Mouse (Mus musculus) stomach, embryonic 14.5 days (tissue): ENCODE measurements at regions not wholly inside any gene's neighbourhood (a gene's known extent, or its start where the extent isn't known, plus 50 kb on each side); places are given as distances from the start of the nearest gene placed in this dataset.

ENCODE experiments used
- ATAC-seq: fragments of 200-750 bp; cut with Nextera tagmentation; 2 replicates; pipeline ENCODE4 v1.8.0; 2017; ENCODE audit warnings: low read depth, moderate TSS enrichment; ENCODE audit not compliant: insufficient number of reproducible peaks, insufficient read depth, low FRiP score
- H3K27ac ChIP-seq: fragments of 300-500 bp; sonication (generic); 2 replicates; pipeline ENCODE4 v1.5.1; 2014; ENCODE audit warnings: mild to moderate bottlenecking, low read length, moderate library complexity, mixed read lengths
- H3K27me3 ChIP-seq: fragments of 300-500 bp; sonication (generic); 2 replicates; pipeline ENCODE4 v1.6.1; 2014; ENCODE audit warnings: low read length, control low read depth, mixed read lengths; ENCODE audit not compliant: control insufficient read depth, insufficient read depth
- H3K36me3 ChIP-seq: fragments of 300-500 bp; sonication (generic); 2 replicates; pipeline ENCODE4 v1.6.1; 2014; ENCODE audit warnings: mild to moderate bottlenecking, control low read depth, low read length, moderate library complexity, mixed read lengths; ENCODE audit not compliant: control insufficient read depth, insufficient read depth
- H3K4me1 ChIP-seq: fragments of 300-500 bp; sonication (generic); 2 replicates; pipeline ENCODE4 v1.6.1; 2014; ENCODE audit warnings: low read length, control low read depth, mixed read lengths; ENCODE audit not compliant: control insufficient read depth, insufficient read depth
- H3K4me2 ChIP-seq: fragments of 300-500 bp; sonication (generic); replicated peaks from 2 replicates; pipeline ENCODE4 v1.6.1; 2014; ENCODE audit warnings: low read depth, low read length, control low read depth
- H3K4me3 ChIP-seq: fragments of 300-500 bp; sonication (generic); 2 replicates; pipeline ENCODE4 v1.5.1; 2014; ENCODE audit warnings: low read depth, low read length, control low read depth
- H3K9ac ChIP-seq: fragments of 300-500 bp; sonication (generic); replicated peaks from 2 replicates; pipeline ENCODE4 v1.6.1; 2014; ENCODE audit warnings: low read depth, mild to moderate bottlenecking, control low read depth, low read length, moderate library complexity, mixed read lengths
- H3K9me3 ChIP-seq: fragments of 300-500 bp; sonication (generic); 2 replicates; pipeline ENCODE4 v1.6.1; 2016; ENCODE audit warnings: low read depth, low read length, control low read depth; ENCODE audit not compliant: control insufficient read depth
- WGBS: fragments of 180-500 bp; shearing (Covaris S2); extraction: QIAGEN DNeasy Blood & Tissue Kit; methylation state at CpG from one replicate; pipeline ENCODE4 v1.1.7; 2014; 5-methylcytosine and 5-hydroxymethylcytosine counted together

DNA sequence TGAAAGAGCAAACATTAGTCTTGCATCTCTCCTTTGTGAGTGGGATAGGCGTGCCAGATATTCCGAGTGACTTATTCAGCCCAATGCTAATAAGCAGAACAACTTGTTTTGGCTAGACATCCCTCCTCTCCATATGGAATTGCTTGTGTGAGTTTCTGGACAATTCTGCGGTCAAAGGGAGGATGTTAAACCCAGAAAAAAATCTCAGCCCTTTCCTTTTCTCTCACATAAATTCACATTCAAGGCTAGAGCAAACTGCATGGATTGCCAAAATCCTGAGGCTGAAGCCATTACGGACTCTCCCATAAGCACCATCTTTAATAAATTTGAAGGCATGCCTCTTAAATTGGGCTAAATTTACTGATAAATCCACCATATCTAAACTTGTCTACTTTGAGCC is 351.5 kb upstream of the BC052040 start:
- Histone ChIP-seq H3K27ac (no peak overlapping the region), H3K36me3 (no peaks in the 10 kb centered on the region), H3K4me3 (no peak overlapping the region), H3K4me2 (no peak overlapping the region), H3K9me3 (0 out of 2 replicates have a peak, but pooled peaks cover 5% of the 10 kb centered on the region), H3K27me3 (no peaks in the 10 kb centered on the region), H3K4me1 (no peaks in the 10 kb centered on the region), H3K9ac (no peak overlapping the region)
- ATAC-seq: no peak
- WGBS: 71% methylated on average over 4 of the region's 4 CpGs

GRCm38 (mm10) chr2:115247673-115248072 is 333.8 kb upstream of the BC052040 start:
- no peaks in the 10 kb centered on the region for H3K36me3 ChIP-seq
- WGBS: 56% methylated on average over 4 of the region's 4 CpGs
- H3K4me1 ChIP-seq: peaks cover 3% of the 10 kb centered on the region; the same call in 1 of the 2 replicates

GRCm38 (mm10) chr2:115250019-115250807 is 331.3 kb upstream of the BC052040 start:
- H3K4me2 ChIP-seq: no peak overlapping the region
- H3K4me3 ChIP-seq: no peak overlapping the region
- WGBS: 32% methylated on average over 5 of the region's 5 CpGs
- H3K36me3 ChIP-seq: no peaks in the 10 kb centered on the region
- no peak overlapping the region for H3K9ac ChIP-seq
- no peak for ATAC-seq
- no peaks in the 10 kb centered on the region for H3K27me3 ChIP-seq
- H3K27ac ChIP-seq: peak overlapping the region; percentile 44; the same call in 1 of the 2 replicates
- no peaks in the 10 kb centered on the region for H3K9me3 ChIP-seq
- H3K4me1 ChIP-seq: peaks cover 3% of the 10 kb centered on the region; the same call in 1 of the 2 replicates

More at GRCm38 (mm10) chr2:115247673-115248072, 333.8 kb upstream of the BC052040 start:
- H3K4me2 ChIP-seq: no peak overlapping the region
- H3K4me3 ChIP-seq: no peak overlapping the region
- no peaks in the 10 kb centered on the region for H3K27me3 ChIP-seq
- H3K27ac ChIP-seq: no peak overlapping the region
- no peak for ATAC-seq
- H3K9ac ChIP-seq: no peak overlapping the region
- no peaks in the 10 kb centered on the region for H3K9me3 ChIP-seq

GRCm38 (mm10) chr2:115257391-115257790 is 324.1 kb upstream of the BC052040 start:
- Histone ChIP-seq H3K27me3 (no peaks in the 10 kb centered on the region), H3K9ac (no peak overlapping the region), H3K4me2 (no peak overlapping the region), H3K4me3 (no peak overlapping the region), H3K36me3 (no peaks in the 10 kb centered on the region), H3K4me1 (no peaks in the 10 kb centered on the region), H3K27ac (no peak overlapping the region), H3K9me3 (no peaks in the 10 kb centered on the region)
- no peak for ATAC-seq
- 76% methylated on average over 2 of the region's 2 CpGs for WGBS

GRCm38 (mm10) chr2:115268247-115268646 is 313.3 kb upstream of the BC052040 start:
- ATAC-seq: no peak
- WGBS: 54% methylated on average over 7 of the region's 7 CpGs
- no peaks in the 10 kb centered on the region for H3K4me1 ChIP-seq
- no peak overlapping the region for H3K4me3 ChIP-seq
- no peaks in the 10 kb centered on the region for H3K9me3 ChIP-seq
- H3K4me2 ChIP-seq: no peak overlapping the region
- no peak overlapping the region for H3K9ac ChIP-seq
- no peak overlapping the region for H3K27ac ChIP-seq
- no peaks in the 10 kb centered on the region for H3K27me3 ChIP-seq
- H3K36me3 ChIP-seq: no peaks in the 10 kb centered on the region

- H3K4me1 ChIP-seq: no peaks in the 10 kb centered on the region
- no peaks in the 10 kb centered on the region for H3K36me3 ChIP-seq
- no peak overlapping the region for H3K27ac ChIP-seq
- H3K9me3 ChIP-seq: no peaks in the 10 kb centered on the region
- H3K27me3 ChIP-seq: no peaks in the 10 kb centered on the region
- no peak overlapping the region for H3K4me3 ChIP-seq
- no peak for ATAC-seq
- 37% methylated on average over 4 of the region's 4 CpGs for WGBS
- no peak overlapping the region for H3K4me2 ChIP-seq
- H3K9ac ChIP-seq: no peak overlapping the region
Measured at GRCm38 (mm10) chr2:115277421-115277820, 304.1 kb upstream of the BC052040 start.

- H3K9me3 ChIP-seq: no peaks in the 10 kb centered on the region
- WGBS: 68% methylated on average over 2 of the region's 2 CpGs
- no peaks in the 10 kb centered on the region for H3K36me3 ChIP-seq
- no peak overlapping the region for H3K9ac ChIP-seq
- H3K27ac ChIP-seq: no peak overlapping the region
- no peaks in the 10 kb centered on the region for H3K4me1 ChIP-seq
- ATAC-seq: no peak
- H3K4me3 ChIP-seq: no peak overlapping the region
- no peak overlapping the region for H3K4me2 ChIP-seq
- no peaks in the 10 kb centered on the region for H3K27me3 ChIP-seq
Measured at GRCm38 (mm10) chr2:115293020-115293419, 288.5 kb upstream of the BC052040 start.

GRCm38 (mm10) chr2:115297463-115297862 is 284.1 kb upstream of the BC052040 start:
- Histone ChIP-seq H3K9ac (no peak overlapping the region), H3K4me3 (no peak overlapping the region), H3K4me1 (no peaks in the 10 kb centered on the region), H3K27me3 (no peaks in the 10 kb centered on the region), H3K9me3 (no peaks in the 10 kb centered on the region), H3K4me2 (no peak overlapping the region), H3K36me3 (no peaks in the 10 kb centered on the region), H3K27ac (no peak overlapping the region)
- ATAC-seq: no peak
- WGBS: 73% methylated on average over 6 of the region's 6 CpGs

- no peaks in the 10 kb centered on the region for H3K27me3 ChIP-seq
- H3K4me2 ChIP-seq: no peak overlapping the region
- no peak for ATAC-seq
- no peak overlapping the region for H3K9ac ChIP-seq
- WGBS: 71% methylated on average over 4 of the region's 4 CpGs
- H3K4me3 ChIP-seq: no peak overlapping the region
- no peaks in the 10 kb centered on the region for H3K36me3 ChIP-seq
- no peaks in the 10 kb centered on the region for H3K9me3 ChIP-seq
- H3K4me1 ChIP-seq: no peaks in the 10 kb centered on the region
- no peak overlapping the region for H3K27ac ChIP-seq
Measured at GRCm38 (mm10) chr2:115307248-115307647, 274.3 kb upstream of the BC052040 start.
